Mouse (Mus musculus) embryonic facial prominence, embryonic 10.5 days (tissue): ENCODE data around the gene 4430402I18Rik. TPM values are rescaled to one million over a fixed set of nuclear protein-coding genes. Genes with fewer than 3 reads are reported as not detected.

ENCODE experiments used
- DNase-seq: peaks from one replicate; pipeline ENCODE4 v3.0.0-alpha.2; 2017; ENCODE audit warnings: low spot score
- H3K27ac ChIP-seq: fragments of 300-500 bp; sonication (generic); replicated peaks from 2 replicates; pipeline ENCODE4 v1.5.1; 2016; ENCODE audit warnings: mild to moderate bottlenecking
- H3K27me3 ChIP-seq: fragments of 300-500 bp; sonication (generic); replicated peaks from 2 replicates; pipeline ENCODE4 v1.6.1; 2016; ENCODE audit warnings: low read depth, mild to moderate bottlenecking; ENCODE audit not compliant: poor library complexity, severe bottlenecking
- H3K36me3 ChIP-seq: fragments of 300-500 bp; sonication (generic); replicated peaks from 2 replicates; pipeline ENCODE4 v1.6.1; 2016; ENCODE audit warnings: mild to moderate bottlenecking, moderate library complexity
- H3K4me1 ChIP-seq: fragments of 300-500 bp; sonication (generic); 2 replicates; pipeline ENCODE4 v1.6.1; 2016
- H3K4me3 ChIP-seq: fragments of 300-500 bp; sonication (generic); 2 replicates; pipeline ENCODE4 v1.5.1; 2016; ENCODE audit warnings: mild to moderate bottlenecking, moderate library complexity
- H3K9me3 ChIP-seq: fragments of 300-500 bp; sonication (generic); 2 replicates; pipeline ENCODE4 v1.6.1; 2016; ENCODE audit warnings: mild to moderate bottlenecking
- WGBS: fragments of 180-500 bp; shearing (Covaris S2); methylation state at CpG from one replicate; pipeline ENCODE4 v1.1.7; 2016; 5-methylcytosine and 5-hydroxymethylcytosine counted together
- polyA plus RNA-seq: library from polyadenylated mRNA; unstranded; fragments of >200 nt; fragmentation: Nextera tagmentation; extraction: Ambion mirVana; gene quantifications from 2 replicates; pipeline ENCODE4 v1.2.1, GENCODE M21; 2016

The 4430402I18Rik gene
- polyA plus RNA-seq, 1 experiment from 2014 or later: 0.52 TPM

DNA sequence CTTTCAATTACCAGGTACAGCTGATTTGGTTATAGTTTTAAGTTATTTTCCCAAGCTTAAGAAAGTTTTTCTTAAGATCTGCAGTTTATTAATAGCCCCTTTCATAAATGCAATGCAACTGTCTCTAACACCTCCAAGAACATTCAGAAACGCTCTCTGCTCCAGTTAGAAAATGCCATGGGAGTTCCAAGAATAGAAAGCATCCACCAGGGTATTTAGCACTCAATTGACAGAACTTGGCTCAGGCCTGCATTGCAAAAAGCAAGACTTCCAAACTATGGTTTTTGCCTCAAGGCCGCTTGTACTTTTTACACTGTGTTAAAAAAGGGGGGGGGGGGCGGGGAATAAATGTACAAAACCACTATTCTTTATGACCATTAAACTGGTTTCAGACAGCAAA lies 4.5 kb downstream of the 4430402I18Rik start:
- no peak overlapping the region for H3K27ac ChIP-seq
- WGBS: 48% methylated on average over 3 of the region's 3 CpGs
- H3K9me3 ChIP-seq: no peaks in the 10 kb centered on the region

DNA sequence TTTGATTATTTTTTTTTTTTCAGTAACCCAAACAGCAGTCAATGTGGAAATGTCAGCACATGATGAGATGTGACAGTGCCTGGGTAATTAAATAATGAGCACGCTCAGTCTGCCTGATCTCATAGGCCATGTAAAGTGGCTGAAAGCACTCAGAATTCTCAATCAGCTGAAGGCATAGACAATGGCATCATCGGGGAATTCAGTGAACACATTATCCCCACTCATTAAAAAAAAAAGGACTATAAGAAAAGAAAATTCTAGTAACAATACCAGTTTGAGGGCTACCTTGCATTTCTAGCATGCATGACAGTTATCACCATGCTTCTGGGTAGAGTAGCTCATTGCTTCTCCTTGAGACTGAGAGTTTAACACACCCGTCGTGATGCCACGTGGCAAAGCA lies 16.3 kb downstream of the 4430402I18Rik start:
- Histone ChIP-seq H3K27me3 (no peaks in the 10 kb centered on the region), H3K36me3 (no peaks in the 10 kb centered on the region), H3K4me1 (no peaks in the 10 kb centered on the region), H3K4me3 (no peak overlapping the region), H3K27ac (no peak overlapping the region), H3K9me3 (no peaks in the 10 kb centered on the region)
- DNase-seq: no peak
- 82% methylated on average over 5 of the region's 5 CpGs for WGBS

More for the DNA sequence above, 4.5 kb downstream of the 4430402I18Rik start:
- DNase-seq: no peak
- peaks cover 18% of the 10 kb centered on the region for H3K4me1 ChIP-seq
- H3K36me3 ChIP-seq: no peaks in the 10 kb centered on the region
- H3K27me3 ChIP-seq: peaks cover 45% of the 10 kb centered on the region
- peak overlapping the region; percentile 92 for H3K4me3 ChIP-seq

DNA sequence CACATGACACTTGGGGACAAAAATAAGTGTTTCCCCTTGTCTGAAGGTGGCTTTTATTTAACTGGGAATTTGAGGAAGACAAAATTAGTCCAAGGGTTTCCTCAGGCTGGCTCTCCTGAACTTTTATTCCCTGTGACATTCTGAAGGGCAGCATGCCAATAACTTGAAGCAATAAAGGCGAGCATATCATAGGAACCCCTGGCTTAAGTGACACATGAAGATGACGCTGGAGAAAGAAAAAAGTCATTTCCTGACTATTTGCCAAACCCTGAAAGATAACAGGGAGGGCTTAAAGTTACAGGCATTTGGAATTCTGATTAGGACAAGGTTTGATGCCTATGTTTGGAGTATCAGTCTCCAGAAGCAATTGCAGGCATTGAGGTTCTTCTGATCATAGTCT lies 20.3 kb downstream of the 4430402I18Rik start:
- 61% methylated on average over 2 of the region's 2 CpGs for WGBS
- Histone ChIP-seq H3K27me3 (no peaks in the 10 kb centered on the region), H3K9me3 (no peaks in the 10 kb centered on the region), H3K4me3 (no peak overlapping the region), H3K36me3 (no peaks in the 10 kb centered on the region), H3K4me1 (no peaks in the 10 kb centered on the region), H3K27ac (no peak overlapping the region)
- no peak for DNase-seq

DNA sequence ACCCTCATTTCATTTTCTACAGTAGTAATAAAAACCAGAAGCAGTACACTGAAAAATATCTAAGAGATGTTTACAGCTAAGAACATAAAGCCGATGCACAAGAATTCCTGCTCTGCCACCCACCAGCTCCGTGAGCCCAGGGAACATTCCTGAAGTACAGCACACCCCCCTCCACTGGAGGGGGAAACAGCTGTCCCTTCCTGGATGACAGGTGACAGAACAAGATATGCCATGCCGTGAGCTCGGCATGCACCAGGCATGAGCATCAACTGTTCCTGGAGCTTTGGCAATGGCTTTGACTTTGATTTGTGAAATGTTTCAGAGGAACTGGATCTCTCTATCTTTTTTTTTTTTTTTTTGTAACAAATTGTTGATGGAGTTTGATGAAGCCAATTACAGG lies 20.8 kb downstream of the 4430402I18Rik start:
- no peaks in the 10 kb centered on the region for H3K36me3 ChIP-seq
- H3K4me1 ChIP-seq: no peaks in the 10 kb centered on the region
- no peaks in the 10 kb centered on the region for H3K9me3 ChIP-seq
- 67% methylated on average over 4 of the region's 4 CpGs for WGBS
- no peak overlapping the region for H3K27ac ChIP-seq
- H3K27me3 ChIP-seq: no peaks in the 10 kb centered on the region
- H3K4me3 ChIP-seq: no peak overlapping the region
- DNase-seq: no peak

DNA sequence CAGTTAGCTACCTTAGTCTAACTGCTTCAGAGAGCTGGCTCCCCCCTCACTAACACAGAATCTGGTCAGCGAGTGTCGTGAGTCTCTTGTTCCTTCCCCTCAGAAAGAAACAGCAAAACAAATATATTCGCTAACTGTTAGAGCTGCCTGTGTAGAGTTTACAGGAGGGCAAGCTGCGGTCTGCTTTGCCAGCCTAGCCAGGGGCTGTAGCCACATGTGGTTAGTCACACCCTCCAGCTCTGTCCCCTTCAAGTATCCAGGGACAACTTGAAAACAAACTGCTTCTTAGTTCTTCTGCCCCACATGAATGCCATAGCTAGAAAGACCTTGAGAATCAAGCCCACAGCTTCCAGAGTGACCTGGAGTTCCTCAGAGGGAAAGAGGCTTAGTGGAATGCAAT lies 26.3 kb downstream of the 4430402I18Rik start:
- H3K27ac ChIP-seq: no peak overlapping the region
- no peaks in the 10 kb centered on the region for H3K9me3 ChIP-seq
- WGBS: 60% methylated on average over 4 of the region's 4 CpGs
- H3K4me1 ChIP-seq: peaks cover 14% of the 10 kb centered on the region
- no peaks in the 10 kb centered on the region for H3K36me3 ChIP-seq
- no peaks in the 10 kb centered on the region for H3K27me3 ChIP-seq
- no peak overlapping the region for H3K4me3 ChIP-seq
- no peak for DNase-seq

DNA sequence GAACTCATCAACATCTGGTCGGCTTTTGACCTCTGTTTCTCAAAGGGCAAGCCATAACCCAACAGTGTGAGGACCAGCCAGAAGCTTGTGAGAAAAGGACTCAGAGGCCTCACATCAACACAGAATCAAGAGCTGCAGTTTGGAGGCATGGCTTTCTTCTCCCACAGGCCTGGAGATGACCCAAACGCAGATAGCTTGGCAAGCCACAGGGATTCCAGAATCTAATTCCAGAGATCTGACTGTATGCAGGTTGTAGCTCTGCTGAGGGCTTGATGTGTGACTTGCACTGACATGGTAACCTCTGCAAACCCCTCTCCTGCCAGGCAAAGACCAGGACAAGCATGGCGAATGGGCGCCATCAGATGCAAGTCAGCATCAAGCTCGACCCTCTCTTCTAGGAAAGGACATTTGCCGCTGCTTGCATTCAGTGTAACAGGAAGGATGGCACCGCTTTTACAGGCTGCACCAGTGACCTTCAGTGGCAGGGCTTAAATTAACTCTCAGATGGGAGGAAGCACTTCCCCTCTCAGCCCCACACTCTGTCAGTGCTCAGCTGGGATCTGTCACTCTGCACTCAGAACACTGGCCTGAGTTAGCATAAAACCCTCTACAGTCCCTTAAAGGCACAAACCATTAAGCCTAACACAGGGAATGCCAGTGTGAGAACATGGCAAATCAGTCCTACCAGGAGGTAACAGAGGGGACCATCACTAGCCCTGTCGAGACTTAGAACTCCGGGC lies 27.3 kb downstream of the 4430402I18Rik start:
- 66% methylated on average over 9 of the region's 9 CpGs for WGBS
- Histone ChIP-seq H3K4me1 (peaks cover 14% of the 10 kb centered on the region), H3K9me3 (no peaks in the 10 kb centered on the region), H3K27ac (no peak overlapping the region), H3K36me3 (no peaks in the 10 kb centered on the region), H3K4me3 (no peak overlapping the region), H3K27me3 (no peaks in the 10 kb centered on the region)
- DNase-seq: no peak

DNA sequence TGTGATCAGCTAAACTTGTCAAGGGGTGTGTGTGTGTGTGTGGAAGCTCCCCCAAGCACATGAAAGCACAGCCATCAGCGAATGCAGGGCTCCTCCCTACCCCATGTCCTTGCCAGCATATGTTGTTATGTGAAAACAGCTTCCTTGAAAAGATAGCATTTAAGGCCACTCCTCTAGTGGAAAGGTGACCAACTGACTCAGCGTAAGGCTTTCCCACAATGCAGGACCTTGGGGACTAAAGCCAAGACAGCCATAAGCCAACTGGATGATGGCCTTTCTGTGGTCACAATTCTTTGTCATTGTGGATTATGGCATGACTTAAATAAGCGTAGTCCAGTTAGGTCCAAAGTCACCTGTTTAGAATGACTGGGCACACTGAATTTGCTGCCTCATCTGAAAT lies 32.7 kb downstream of the 4430402I18Rik start:
- H3K4me1 ChIP-seq: peaks cover 2% of the 10 kb centered on the region; the same call in 1 of the 2 replicates
- H3K9me3 ChIP-seq: no peaks in the 10 kb centered on the region
- H3K36me3 ChIP-seq: no peaks in the 10 kb centered on the region
- no peaks in the 10 kb centered on the region for H3K27me3 ChIP-seq
- WGBS: 91% methylated on average over 3 of the region's 3 CpGs
- H3K27ac ChIP-seq: no peak overlapping the region
- DNase-seq: no peak
- H3K4me3 ChIP-seq: no peak overlapping the region

DNA sequence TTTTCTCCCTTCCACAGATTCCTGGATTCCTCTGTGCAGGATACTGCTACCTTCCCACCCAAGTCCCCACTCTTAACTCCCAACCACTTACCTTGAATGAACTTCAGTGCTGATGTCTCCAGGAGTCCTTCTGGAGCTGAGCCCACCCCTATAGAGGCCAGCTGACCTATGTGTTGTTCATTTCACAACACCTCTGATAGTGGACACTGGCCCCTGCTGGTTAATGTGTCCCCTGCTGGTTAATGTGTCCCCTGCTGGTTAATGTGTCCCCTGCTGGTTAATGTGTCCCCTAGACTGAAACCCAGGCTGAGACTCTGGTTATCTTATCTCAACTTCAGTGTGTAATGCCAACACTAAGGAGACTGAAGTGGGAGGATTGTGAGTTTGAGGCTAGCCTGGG lies 38.6 kb downstream of the 4430402I18Rik start:
- Histone ChIP-seq H3K4me3 (no peak overlapping the region), H3K9me3 (no peaks in the 10 kb centered on the region), H3K36me3 (no peaks in the 10 kb centered on the region), H3K27me3 (no peaks in the 10 kb centered on the region), H3K27ac (no peak overlapping the region), H3K4me1 (no peaks in the 10 kb centered on the region)
- DNase-seq: no peak

DNA sequence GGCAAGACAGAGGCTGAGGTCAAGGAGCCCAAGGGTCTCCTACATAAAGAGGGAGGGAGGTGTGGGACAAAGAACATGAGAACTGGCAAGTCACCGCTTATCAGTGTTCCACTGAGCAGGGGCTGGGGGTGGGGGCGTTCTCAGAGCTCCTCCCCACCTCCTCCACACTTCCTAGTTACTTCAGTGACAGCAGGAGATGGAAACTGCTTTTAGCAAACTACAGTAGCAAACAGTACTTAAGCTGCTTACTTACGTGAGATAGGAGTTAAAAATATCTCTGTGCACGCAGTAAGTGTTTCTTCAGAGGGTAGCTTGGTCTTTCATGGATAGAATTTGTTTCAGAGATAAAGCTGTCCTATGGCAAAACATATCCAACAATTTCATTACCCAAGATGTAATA lies 40.2 kb downstream of the 4430402I18Rik start:
- Histone ChIP-seq H3K9me3 (no peaks in the 10 kb centered on the region), H3K4me1 (no peaks in the 10 kb centered on the region), H3K27me3 (no peaks in the 10 kb centered on the region), H3K4me3 (no peak overlapping the region), H3K27ac (no peak overlapping the region), H3K36me3 (no peaks in the 10 kb centered on the region)
- no peak for DNase-seq
- 70% methylated on average over 4 of the region's 4 CpGs for WGBS

DNA sequence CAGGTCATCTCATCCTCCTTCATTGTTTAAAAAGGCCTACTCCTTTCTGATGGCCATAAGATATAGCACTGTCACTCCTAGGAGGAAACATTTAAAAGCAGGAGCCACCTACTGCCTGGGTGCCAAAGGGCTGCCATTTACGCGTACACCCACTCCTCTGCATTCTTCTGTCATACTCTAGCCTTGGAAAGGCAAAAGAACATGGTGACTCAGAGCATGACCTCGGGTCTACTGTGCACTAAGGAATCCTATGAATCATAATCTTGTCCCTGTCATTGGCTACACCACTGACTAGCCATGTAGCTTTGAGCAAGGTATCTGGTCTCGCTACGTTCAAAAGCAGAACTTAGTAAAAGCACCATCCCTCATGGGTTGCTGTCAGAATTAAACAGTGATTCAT lies 41.2 kb downstream of the 4430402I18Rik start:
- WGBS: 92% methylated on average over 5 of the region's 5 CpGs
- H3K27me3 ChIP-seq: no peaks in the 10 kb centered on the region
- H3K27ac ChIP-seq: no peak overlapping the region
- no peaks in the 10 kb centered on the region for H3K9me3 ChIP-seq
- H3K4me1 ChIP-seq: no peaks in the 10 kb centered on the region
- no peaks in the 10 kb centered on the region for H3K36me3 ChIP-seq
- H3K4me3 ChIP-seq: no peak overlapping the region
- DNase-seq: no peak

DNA sequence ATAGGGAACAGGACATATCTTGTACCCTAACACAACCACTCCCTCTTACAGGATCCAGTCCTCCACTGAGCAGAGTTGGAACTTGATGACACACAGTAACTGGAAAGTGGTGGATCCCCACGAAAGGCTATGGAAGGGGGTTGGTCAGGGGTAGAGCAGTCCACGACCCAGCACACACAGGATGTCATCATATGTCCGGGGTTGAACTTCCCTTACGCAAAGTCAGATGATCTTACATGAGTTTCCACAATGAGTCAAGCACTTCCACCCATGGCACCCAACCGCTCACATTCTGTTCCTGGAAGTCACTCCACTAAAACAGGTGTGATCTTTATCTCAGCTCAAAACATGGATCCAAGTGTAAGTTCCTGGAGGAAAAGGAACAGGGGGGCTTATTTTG lies 49.8 kb downstream of the 4430402I18Rik start:
- H3K27me3 ChIP-seq: no peaks in the 10 kb centered on the region
- peaks cover 16% of the 10 kb centered on the region for H3K4me1 ChIP-seq
- no peak overlapping the region for H3K27ac ChIP-seq
- WGBS: 92% methylated on average over 5 of the region's 5 CpGs
- H3K36me3 ChIP-seq: no peaks in the 10 kb centered on the region
- no peak overlapping the region for H3K4me3 ChIP-seq
- DNase-seq: no peak
- no peaks in the 10 kb centered on the region for H3K9me3 ChIP-seq

DNA sequence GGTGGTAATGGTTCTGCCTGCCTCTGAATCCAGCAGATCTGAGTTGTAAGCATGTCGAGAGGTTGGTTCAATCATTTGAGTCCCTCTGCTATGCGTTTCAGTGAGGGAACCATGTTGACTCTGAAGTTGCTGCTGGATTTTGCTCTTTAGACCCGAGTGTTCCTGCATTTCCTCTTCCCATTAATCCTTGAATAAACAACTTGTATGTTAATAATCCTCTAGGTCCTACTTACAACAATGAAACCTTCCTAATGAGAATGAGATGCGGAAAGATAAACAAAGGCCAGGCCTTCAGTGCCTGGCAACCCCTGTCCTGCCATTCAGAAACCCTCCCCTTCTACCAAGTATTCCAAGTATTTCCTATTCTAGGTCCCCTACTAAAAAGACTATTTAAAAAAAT lies 51.1 kb downstream of the 4430402I18Rik start:
- no peaks in the 10 kb centered on the region for H3K27me3 ChIP-seq
- 67% methylated on average over 4 of the region's 4 CpGs for WGBS
- H3K4me1 ChIP-seq: peaks cover 16% of the 10 kb centered on the region
- no peak overlapping the region for H3K4me3 ChIP-seq
- H3K36me3 ChIP-seq: no peaks in the 10 kb centered on the region
- H3K9me3 ChIP-seq: no peaks in the 10 kb centered on the region
- no peak overlapping the region for H3K27ac ChIP-seq
- DNase-seq: no peak

DNA sequence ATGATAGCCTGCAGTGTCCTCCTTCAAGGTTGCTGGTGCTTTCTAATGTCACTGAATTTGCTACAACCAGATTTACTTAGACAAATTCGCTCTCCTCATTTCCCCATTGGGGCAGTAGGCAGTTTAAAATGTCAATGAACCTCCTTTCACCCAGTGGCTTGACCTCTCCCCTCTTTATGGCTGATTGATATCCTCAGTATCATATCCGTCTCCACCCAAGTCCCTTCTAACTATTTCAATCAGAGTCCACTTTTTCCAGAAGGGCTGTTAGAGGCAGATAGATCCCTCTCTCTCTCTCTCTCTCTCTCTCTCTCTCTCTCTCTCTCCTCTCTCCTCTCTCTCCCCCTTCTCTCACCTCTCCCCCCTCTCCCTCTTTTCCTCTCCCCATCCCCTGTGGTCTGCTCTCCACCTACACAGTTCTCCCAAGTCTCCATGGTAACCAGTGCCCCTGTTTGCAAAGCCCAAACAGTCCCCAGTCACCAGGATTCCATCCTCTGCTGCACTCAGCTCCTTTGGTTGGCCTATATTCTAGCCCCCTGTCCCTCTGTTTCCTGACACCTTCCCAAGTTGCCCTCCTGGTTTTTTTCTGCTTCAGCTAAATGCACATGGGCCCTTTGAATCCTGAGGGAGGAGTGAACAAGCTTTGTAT lies 51.9 kb downstream of the 4430402I18Rik start:
- H3K36me3 ChIP-seq: no peaks in the 10 kb centered on the region
- H3K4me3 ChIP-seq: no peak overlapping the region
- 78% methylated on average over 2 of the region's 2 CpGs for WGBS
- H3K9me3 ChIP-seq: no peaks in the 10 kb centered on the region
- H3K27me3 ChIP-seq: no peaks in the 10 kb centered on the region
- no peak overlapping the region for H3K27ac ChIP-seq
- DNase-seq: no peak
- peaks cover 16% of the 10 kb centered on the region for H3K4me1 ChIP-seq
